Mouse (Mus musculus) heart, adult 2 months (tissue): ENCODE results near the gene Slf2. TPM values are rescaled to one million over a fixed set of nuclear protein-coding genes. Genes with fewer than 3 reads are reported as not detected.

Source experiments
- DNase-seq, 2 experiments: peaks; one replicate each; pipeline ENCODE4 v3.0.0; 2021
- H3K27ac ChIP-seq: fragments of 200-600 bp; 2 replicates; pipeline ENCODE4 v1.8.1; 2022
- H3K27me3 ChIP-seq: fragments of 200-500 bp; 2 replicates; pipeline ENCODE4 v1.6.1; 2012; ENCODE audit warnings: mild to moderate bottlenecking, low read length, inconsistent platforms, mixed read lengths; ENCODE audit not compliant: control insufficient read depth, insufficient read depth
- H3K36me3 ChIP-seq: fragments of 200-500 bp; 2 replicates; pipeline ENCODE4 v1.6.1; 2012; ENCODE audit warnings: low read length, inconsistent platforms; ENCODE audit not compliant: control insufficient read depth, insufficient read depth
- H3K4me1 ChIP-seq: fragments of 200-500 bp; 2 replicates; pipeline ENCODE4 v1.6.1; 2011; ENCODE audit warnings: low read length; ENCODE audit not compliant: control insufficient read depth, insufficient read depth
- H3K4me3 ChIP-seq: fragments of 200-600 bp; 2 replicates; pipeline ENCODE4 v1.8.1; 2022
- H3K79me2 ChIP-seq: fragments of 200-500 bp; replicated peaks from 2 replicates; pipeline ENCODE4 v1.6.1; 2012; ENCODE audit warnings: mild to moderate bottlenecking, inconsistent platforms, low read length, moderate library complexity, mixed read lengths; ENCODE audit not compliant: control insufficient read depth, insufficient read depth
- H3K9ac ChIP-seq: fragments of 200-500 bp; 2 replicates; pipeline ENCODE4 v1.6.1; 2012; ENCODE audit warnings: low read depth, mild to moderate bottlenecking, control low read depth, inconsistent platforms, low read length, mixed read lengths
- CTCF ChIP-seq: fragments of 200-600 bp; IDR thresholded peaks from 2 replicates; pipeline ENCODE4 v1.8.1; 2022; ENCODE audit warnings: antibody characterized with exemption, mild to moderate bottlenecking, moderate library complexity
- EP300 ChIP-seq: fragments of 200-500 bp; IDR thresholded peaks from 2 replicates; pipeline ENCODE4 v1.6.1; 2011; ENCODE audit warnings: low read depth, low read length, control low read depth; ENCODE audit not compliant: insufficient read depth
- POLR2A ChIP-seq: fragments of 200-500 bp; IDR thresholded peaks from 2 replicates; pipeline ENCODE4 v1.6.1; 2011; ENCODE audit warnings: mild to moderate bottlenecking, low read depth, low read length, control low read depth; ENCODE audit not compliant: insufficient read depth
- WGBS: fragments of 180-500 bp; shearing (Covaris S2); methylation state at CpG from one replicate; pipeline ENCODE4 v1.1.7; 2018; 5-methylcytosine and 5-hydroxymethylcytosine counted together
- intact Hi-C: fragments of 180-260 bp; cut with DNase I; formaldehyde crosslinking; loops from one replicate; pipeline ENCODE4 v1.15.1; 2025
- polyA plus RNA-seq: library from polyadenylated mRNA; depleted of rRNA; stranded (reverse); fragments of >200 nt; gene quantifications from 2 replicates; pipeline ENCODE4 v1.2.3, GENCODE M21; 2012
- total RNA-seq, 2 experiments: library from RNA; stranded (reverse); gene quantifications; 2 replicates each; pipeline ENCODE4 v1.2.3; 2021

Slf2 gene
- total and polyA plus RNA-seq, 3 experiments: 16.6 to 23.0 (median 18.4) TPM

- TF ChIP-seq POLR2A: peak; percentile 75
- TF ChIP-seq CTCF: no peak
- peak; percentile 73; the same call in 1 of the 2 replicates for TF ChIP-seq EP300
- DNase-seq: peak; percentile 87 to 89
- H3K4me3 ChIP-seq: peak overlapping the region; percentile 87
- H3K4me1 ChIP-seq: peaks cover 21% of the 10 kb centered on the region
- peaks cover 3% of the 10 kb centered on the region for H3K79me2 ChIP-seq
- WGBS: under 1% methylated on average over 18 of the region's 18 CpGs
- peak overlapping the region; percentile 98 for H3K9ac ChIP-seq
- H3K27ac ChIP-seq: peak overlapping the region; percentile 100
- peaks cover 14% of the 10 kb centered on the region for H3K36me3 ChIP-seq
- intact Hi-C loops: loop anchor here (5.0 kb wide), 1 partner anchor 84 kb away; the partner anchor contains the start of gene Slf2
- no peaks in the 10 kb centered on the region for H3K27me3 ChIP-seq
These were observed 85.6 kb downstream of the Slf2 start for GRCm38 (mm10) chr19:45016341-45017215.

DNA sequence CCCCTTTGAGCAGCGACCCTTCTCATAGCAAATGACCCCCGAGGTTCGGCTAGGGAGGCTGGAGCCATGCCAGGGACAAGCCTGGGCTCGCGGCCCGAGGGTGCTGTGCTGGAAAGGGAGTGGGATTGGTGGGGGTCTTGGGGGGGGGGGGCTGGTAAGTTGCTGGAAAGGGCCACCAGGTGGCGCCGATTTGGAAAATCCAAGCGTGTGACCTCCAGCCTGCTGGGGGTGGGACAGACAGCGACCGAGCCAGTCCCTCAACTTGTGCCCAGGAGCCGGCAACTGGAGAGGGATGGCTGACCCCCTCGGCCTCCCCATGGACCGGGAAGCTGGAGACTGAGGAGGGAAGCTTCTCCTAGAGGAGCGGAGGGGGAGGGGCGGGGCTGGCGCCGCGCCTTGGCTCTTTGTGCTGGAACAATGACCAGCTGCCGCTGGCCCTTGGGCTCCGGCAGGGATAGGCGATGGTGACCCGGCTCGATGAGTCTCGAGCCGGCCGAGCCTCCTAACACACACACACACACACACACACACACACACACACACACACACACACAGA, 86.3 kb downstream of the Slf2 start:
- Histone ChIP-seq H3K79me2 (peaks cover 3% of the 10 kb centered on the region), H3K4me1 (peaks cover 21% of the 10 kb centered on the region), H3K9ac (peak overlapping the region; percentile 98), H3K36me3 (peaks cover 17% of the 10 kb centered on the region), H3K27ac (peak overlapping the region; percentile 100), H3K4me3 (peak overlapping the region; percentile 87), H3K27me3 (no peaks in the 10 kb centered on the region)
- peak; percentile 71; the same call in 1 of the 2 replicates for TF ChIP-seq POLR2A
- peak; percentile 73 for TF ChIP-seq CTCF
- no peak for TF ChIP-seq EP300
- WGBS: 1% methylated on average over 27 of the region's 27 CpGs
- DNase-seq: peak; percentile 89 to 90
- intact Hi-C loops: loop anchor here (5.0 kb wide), 1 partner anchor 85 kb away; the partner anchor contains the start of gene Slf2

DNA sequence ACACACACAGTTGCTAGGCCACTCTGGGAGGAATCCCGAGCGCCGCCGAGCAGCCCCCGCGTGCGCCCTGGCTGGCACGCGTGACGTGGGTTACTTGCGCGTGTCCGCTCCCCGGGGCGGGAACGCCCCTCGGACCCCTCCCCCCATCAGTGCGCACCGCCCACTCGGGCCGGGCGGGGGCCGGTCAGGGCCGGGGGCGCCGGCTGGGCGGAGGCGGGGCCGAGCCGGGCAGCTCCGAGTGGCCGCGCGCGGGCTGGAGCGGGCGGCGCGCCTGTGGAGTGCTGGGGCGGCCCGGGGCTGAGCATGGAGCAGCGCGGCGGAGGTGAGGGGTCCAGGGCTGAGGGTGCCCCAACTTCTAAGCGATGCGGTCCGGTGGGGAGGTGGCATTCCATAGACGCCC, 87.0 kb downstream of the Slf2 start:
- peak overlapping the region; percentile 98 for H3K9ac ChIP-seq
- peaks cover 3% of the 10 kb centered on the region for H3K79me2 ChIP-seq
- TF ChIP-seq POLR2A (0 out of 2 replicates have a peak, but pooled peaks have one; percentile 10), CTCF (no peak)
- peaks cover 22% of the 10 kb centered on the region for H3K4me1 ChIP-seq
- peak; percentile 94 to 95 for DNase-seq
- peak overlapping the region; percentile 71 for H3K4me3 ChIP-seq
- peak overlapping the region; percentile 94 for H3K27ac ChIP-seq
- intact Hi-C loops: loop anchor here (5.0 kb wide), 1 partner anchor 86 kb away; the partner anchor contains the start of gene Slf2
- no peaks in the 10 kb centered on the region for H3K27me3 ChIP-seq
- WGBS: 1% methylated on average over 47 of the region's 48 CpGs
- peaks cover 18% of the 10 kb centered on the region for H3K36me3 ChIP-seq

DNA sequence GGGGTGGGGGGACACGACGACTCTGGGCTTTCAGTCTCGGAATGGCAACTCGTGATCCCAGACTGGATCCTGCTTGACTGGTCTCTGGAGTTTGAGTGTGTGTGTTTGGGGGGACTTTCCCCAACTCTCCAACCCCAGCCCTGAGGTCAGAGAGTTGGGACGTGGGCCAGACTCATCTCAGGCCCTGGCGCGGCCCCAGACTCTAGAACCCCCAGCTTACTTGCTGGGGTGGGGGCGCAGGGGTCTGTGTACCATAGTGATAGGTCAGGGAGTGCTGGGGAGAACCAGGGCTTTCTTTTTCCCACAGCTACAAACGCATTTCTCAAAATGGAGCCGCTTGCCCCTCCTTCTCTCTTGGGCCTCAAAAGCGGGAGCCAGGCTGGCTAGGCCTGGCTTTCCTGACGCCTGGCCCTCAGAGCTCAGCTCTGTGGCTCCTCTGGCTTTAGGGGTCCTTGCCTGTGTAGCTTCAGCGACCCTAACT, 87.4 kb downstream of the Slf2 start:
- peak; percentile 63 to 71 for DNase-seq

DNA sequence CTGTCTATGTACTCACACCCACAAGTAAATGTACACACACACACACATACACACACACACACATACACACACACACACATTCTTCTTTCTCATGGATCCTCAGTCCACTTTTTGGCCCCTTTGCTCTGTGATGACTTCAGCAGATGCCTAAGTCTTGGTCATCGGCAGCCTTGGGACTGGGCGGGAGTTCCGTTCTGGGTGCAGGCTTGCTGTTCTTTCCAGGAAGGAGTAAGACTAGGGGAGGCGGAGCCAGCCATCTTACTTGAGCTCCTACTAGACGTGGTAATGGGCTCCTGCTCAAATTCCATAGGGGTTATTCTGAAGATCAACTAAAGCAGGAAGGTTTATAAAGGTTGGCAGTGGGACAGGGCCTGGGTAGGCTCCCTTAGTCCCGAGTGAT, 89.4 kb downstream of the Slf2 start:
- Histone ChIP-seq H3K79me2 (peaks cover 7% of the 10 kb centered on the region), H3K27me3 (no peaks in the 10 kb centered on the region), H3K4me1 (peaks cover 18% of the 10 kb centered on the region), H3K4me3 (peak overlapping the region; percentile 45), H3K27ac (peak overlapping the region; percentile 94), H3K9ac (peak overlapping the region; percentile 29; the same call in 1 of the 2 replicates), H3K36me3 (peaks cover 18% of the 10 kb centered on the region)
- WGBS: 17% methylated on average over 6 of the region's 6 CpGs
- intact Hi-C loops: no loop called here
- TF ChIP-seq POLR2A (no peak), EP300 (peak; percentile 95), CTCF (no peak)
- peak; percentile 73 to 85 for DNase-seq

More for the DNA sequence above, 87.4 kb downstream of the Slf2 start:
- Histone ChIP-seq H3K9ac (peak overlapping the region; percentile 98), H3K4me3 (peak overlapping the region; percentile 71), H3K27ac (peak overlapping the region; percentile 94), H3K27me3 (no peaks in the 10 kb centered on the region), H3K4me1 (peaks cover 22% of the 10 kb centered on the region), H3K36me3 (peaks cover 18% of the 10 kb centered on the region), H3K79me2 (peaks cover 3% of the 10 kb centered on the region)
- TF ChIP-seq CTCF (no peak), POLR2A (0 out of 2 replicates have a peak, but pooled peaks have one; percentile 43), EP300 (no peak)
- intact Hi-C loops: loop anchor here (5.0 kb wide), 1 partner anchor 86 kb away; the partner anchor contains the start of gene Slf2
- WGBS: 3% methylated on average over 13 of the region's 13 CpGs
